Mouse (Mus musculus): ENCODE data around the gene Carnmt1.

- TF ChIP-seq CTCF (IDR thresholded peaks at IDR 0.05; ENCODE audit: extremely low read depth, insufficient read depth, low read length), result no peak
- no peak for TF ChIP-seq POLR2A (IDR thresholded peaks at IDR 0.05; ENCODE audit: extremely low read depth, insufficient read depth, low read length)
These were observed 40.1 kb upstream of the Carnmt1 start for GRCm38 (mm10) chr19:18630221-18631119.

Data from cortical plate, adult 2 months (tissue).